Mouse (Mus musculus) stomach, postnatal 0 days (tissue): Measurements from ENCODE around the gene Srarp. TPM values are rescaled to one million over a fixed set of nuclear protein-coding genes. Genes with fewer than 3 reads are reported as not detected.

Experiments used
- ATAC-seq: fragments of 200-750 bp; cut with Nextera tagmentation; 2 replicates; pipeline ENCODE4 v1.8.0; 2017; ENCODE audit not compliant: low FRiP score, low TSS enrichment
- DNase-seq: peaks from one replicate; pipeline ENCODE4 v3.0.0-alpha.2; 2016; ENCODE audit warnings: low spot score
- H3K27ac ChIP-seq: fragments of 300-500 bp; sonication (generic); replicated peaks from 2 replicates; pipeline ENCODE4 v1.5.1; 2014; ENCODE audit warnings: mild to moderate bottlenecking, control low read depth
- H3K27me3 ChIP-seq: fragments of 300-500 bp; sonication (generic); 2 replicates; pipeline ENCODE4 v1.6.1; 2014; ENCODE audit warnings: low read length; ENCODE audit not compliant: control insufficient read depth, insufficient read depth
- H3K36me3 ChIP-seq: fragments of 300-500 bp; sonication (generic); 2 replicates; pipeline ENCODE4 v1.6.1; 2014; ENCODE audit warnings: low read length, mixed read lengths; ENCODE audit not compliant: control insufficient read depth, insufficient read depth
- H3K4me1 ChIP-seq: fragments of 300-500 bp; sonication (generic); replicated peaks from 2 replicates; pipeline ENCODE4 v1.6.1; 2014; ENCODE audit warnings: antibody characterized with exemption; ENCODE audit not compliant: control insufficient read depth, insufficient read depth
- H3K4me2 ChIP-seq: fragments of 300-500 bp; sonication (generic); replicated peaks from 2 replicates; pipeline ENCODE4 v1.6.1; 2014; ENCODE audit warnings: low read depth, mild to moderate bottlenecking, control low read depth, moderate library complexity
- H3K4me3 ChIP-seq: fragments of 300-500 bp; sonication (generic); 2 replicates; pipeline ENCODE4 v1.5.1; 2014; ENCODE audit warnings: low read depth, low read length, control low read depth
- H3K9ac ChIP-seq: fragments of 300-500 bp; sonication (generic); 2 replicates; pipeline ENCODE4 v1.6.1; 2014; ENCODE audit warnings: mild to moderate bottlenecking, low read length, control low read depth, mixed read lengths
- H3K9me3 ChIP-seq: fragments of 300-500 bp; sonication (generic); 2 replicates; pipeline ENCODE4 v1.6.1; 2016; ENCODE audit warnings: low read length; ENCODE audit not compliant: control insufficient read depth
- CTCF ChIP-seq: IDR thresholded peaks from 2 replicates; pipeline ENCODE4 v1.5.1; 2016; ENCODE audit warnings: antibody characterized with exemption, low read depth, mild to moderate bottlenecking, moderate library complexity
- EP300 ChIP-seq: optimal IDR thresholded peaks from 2 replicates; pipeline ENCODE3; 2016; ENCODE audit warnings: antibody characterized with exemption
- WGBS: fragments of 180-500 bp; shearing (Covaris S2); extraction: QIAGEN DNeasy Blood & Tissue Kit; methylation state at CpG from one replicate; pipeline ENCODE4 v1.1.7; 2014; 5-methylcytosine and 5-hydroxymethylcytosine counted together
- polyA plus RNA-seq: library from polyadenylated mRNA; unstranded; fragments of >200 nt; fragmentation: Nextera tagmentation; extraction: Ambion mirVana; gene quantifications from 2 replicates; pipeline ENCODE4 v1.2.1, GENCODE M21; 2015

Srarp gene
- polyA plus RNA-seq, 1 experiment from 2014 or later, result not detected

DNA sequence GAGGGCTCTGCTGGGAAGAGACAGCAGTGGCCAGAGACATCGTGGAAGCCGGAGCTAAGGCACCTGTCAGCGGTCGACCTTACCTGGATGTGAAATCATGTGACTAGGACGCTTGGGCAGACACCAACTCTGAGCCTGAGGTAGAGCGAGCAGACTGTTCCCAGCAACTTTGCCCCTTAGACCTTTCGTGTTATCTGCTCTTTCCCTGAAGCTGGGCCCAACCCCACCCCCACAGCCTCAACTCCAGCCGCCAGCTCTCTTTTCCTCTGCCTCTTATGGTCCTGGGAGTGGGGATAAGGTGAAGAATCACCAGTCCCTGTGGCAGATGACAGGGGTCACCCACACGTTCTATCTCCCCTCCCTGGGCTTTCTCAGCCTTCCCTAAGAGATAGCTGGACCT lies 15.0 kb downstream of the Srarp start:
- H3K36me3 ChIP-seq, result no peaks in the 10 kb centered on the region
- H3K4me2 ChIP-seq, result no peak overlapping the region
- TF ChIP-seq EP300 (no peak), CTCF (no peak)
- 53% methylated on average over 9 of the region's 9 CpGs for WGBS
- no peaks in the 10 kb centered on the region for H3K27me3 ChIP-seq
- H3K27ac ChIP-seq, result peak overlapping the region; percentile 74
- no peak overlapping the region for H3K4me3 ChIP-seq
- H3K4me1 ChIP-seq, result peaks cover 4% of the 10 kb centered on the region; the same call in 1 of the 2 replicates
- no peak for ATAC-seq
- no peaks in the 10 kb centered on the region for H3K9me3 ChIP-seq
- no peak for DNase-seq
- H3K9ac ChIP-seq, result peak overlapping the region; percentile 69; the same call in 1 of the 2 replicates

DNA sequence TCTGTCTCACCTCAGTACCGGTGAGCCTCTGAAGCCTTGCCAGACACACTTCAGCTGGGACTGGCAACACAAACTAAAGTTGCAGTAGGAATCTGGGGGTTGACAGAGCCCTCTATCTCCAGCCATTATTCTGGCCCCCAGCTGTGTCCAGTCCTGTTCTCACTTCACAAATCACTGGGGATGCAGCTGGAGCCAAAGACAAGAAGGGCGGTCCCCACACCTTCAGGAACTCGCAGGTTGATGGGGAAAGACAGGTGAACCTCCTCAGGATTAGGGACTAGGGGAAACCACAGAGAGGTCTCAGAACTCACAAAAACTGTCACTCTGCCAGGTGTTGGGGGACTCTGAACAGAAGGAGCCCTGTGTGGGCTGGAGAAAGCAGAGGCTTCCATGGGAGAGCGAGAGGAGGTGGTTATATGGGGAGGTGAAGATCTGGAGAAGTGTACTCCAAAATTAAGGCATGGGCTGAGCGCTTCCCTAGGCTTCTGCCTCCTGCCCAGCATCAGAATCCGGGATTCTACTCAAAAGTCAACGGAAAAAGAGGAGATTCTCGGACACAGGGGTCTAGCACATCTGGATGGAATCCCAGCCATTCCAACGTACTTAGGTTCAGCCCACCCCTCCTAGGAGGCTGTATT lies 15.6 kb downstream of the Srarp start, which contains the start of gene Hspb7:
Gene Hspb7, plus strand, starts transcription at position 588 of the 638 bp plus-strand sequence.
- WGBS, result 51% methylated on average over 9 of the region's 9 CpGs
- H3K9me3 ChIP-seq, result no peaks in the 10 kb centered on the region
- no peaks in the 10 kb centered on the region for H3K27me3 ChIP-seq
- ATAC-seq, result no peak
- H3K4me3 ChIP-seq, result peak within 1 kb of the TSS; percentile 27
- DNase-seq, result no peak
- H3K36me3 ChIP-seq, result no peaks in the 10 kb centered on the region
- peak within 1 kb of the TSS; percentile 55 for H3K4me2 ChIP-seq
- peak within 1 kb of the TSS; percentile 74 for H3K27ac ChIP-seq
- TF ChIP-seq CTCF, result no peak
- no peak for TF ChIP-seq EP300
- 0 out of 2 replicates have a peak, but pooled peaks cover 4% of the 10 kb centered on the region for H3K4me1 ChIP-seq
- peak within 1 kb of the TSS; percentile 69 for H3K9ac ChIP-seq

DNA sequence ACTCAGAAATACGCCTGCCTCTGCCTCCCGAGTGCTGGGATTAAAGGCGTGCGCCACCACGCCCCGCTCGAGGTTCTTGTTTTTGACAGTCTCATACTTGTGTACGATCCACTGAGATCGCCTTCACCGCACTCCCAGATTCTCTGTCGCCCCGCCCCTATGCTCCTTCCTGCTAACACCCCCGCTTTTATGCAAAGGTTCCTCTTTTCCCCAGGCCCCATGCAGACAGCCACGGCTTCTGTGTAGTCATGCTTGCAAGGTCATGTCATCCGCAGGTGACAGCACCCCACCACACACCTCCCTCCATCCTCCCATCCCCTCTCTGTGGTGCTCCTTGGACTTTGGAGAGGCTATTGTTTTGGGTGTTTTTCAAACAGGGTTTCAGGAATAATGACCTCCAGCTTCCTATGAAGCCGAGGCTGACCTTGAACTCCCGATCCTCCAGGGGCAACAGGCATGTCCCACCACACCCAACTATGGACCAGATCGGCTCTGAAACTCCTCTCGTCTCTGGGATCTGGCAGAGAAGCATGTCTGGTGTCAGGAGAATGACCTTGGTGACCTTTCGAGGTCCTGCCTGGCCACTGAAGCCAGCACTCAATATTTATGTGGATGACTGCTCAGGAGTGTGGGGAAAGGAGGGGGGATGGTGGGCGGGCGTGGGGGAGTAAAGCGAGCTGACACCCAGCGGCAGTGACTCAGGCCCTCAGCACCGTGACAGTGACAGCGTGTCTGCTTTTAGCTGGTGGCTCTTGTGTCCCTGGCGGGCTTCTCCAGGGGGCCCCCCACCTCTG lies 16.3 kb downstream of the Srarp start:
- H3K4me1 ChIP-seq, result 0 out of 2 replicates have a peak, but pooled peaks cover 4% of the 10 kb centered on the region
- no peak for TF ChIP-seq EP300
- no peak for TF ChIP-seq CTCF
- no peak overlapping the region for H3K4me3 ChIP-seq
- no peak overlapping the region for H3K27ac ChIP-seq
- no peaks in the 10 kb centered on the region for H3K9me3 ChIP-seq
- ATAC-seq, result no peak
- no peak overlapping the region for H3K9ac ChIP-seq
- no peak for DNase-seq
- WGBS, result 65% methylated on average over 27 of the region's 27 CpGs
- H3K27me3 ChIP-seq, result no peaks in the 10 kb centered on the region
- H3K36me3 ChIP-seq, result no peaks in the 10 kb centered on the region
- H3K4me2 ChIP-seq, result no peak overlapping the region

DNA sequence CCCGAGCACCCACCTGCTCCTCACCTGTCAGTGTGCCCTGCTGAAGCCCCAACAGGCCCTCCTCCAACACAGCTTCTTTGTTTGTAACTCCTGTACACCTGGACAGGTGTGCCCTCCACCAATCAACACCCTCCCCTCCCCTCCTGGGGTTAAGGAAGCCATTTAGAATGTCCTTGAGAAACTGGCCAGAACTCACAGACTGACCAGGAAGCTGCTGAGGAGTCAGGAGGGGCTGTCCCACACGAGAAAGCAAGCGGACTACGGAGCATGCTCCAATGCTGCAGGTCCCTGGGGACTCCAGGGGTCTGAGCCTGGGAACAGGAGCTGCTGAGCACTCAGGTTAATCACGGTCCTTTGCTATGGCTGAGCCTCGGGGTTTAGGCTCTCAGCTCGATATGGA lies 20.0 kb downstream of the Srarp start, which contains the start of gene Clcnkb:
Gene Clcnkb, minus strand, starts transcription at position 91 of the 400 bp plus-strand sequence.
- no peak within 1 kb of the TSS for H3K27ac ChIP-seq
- H3K9me3 ChIP-seq, result no peaks in the 10 kb centered on the region
- TF ChIP-seq CTCF (no peak), EP300 (no peak)

DNA sequence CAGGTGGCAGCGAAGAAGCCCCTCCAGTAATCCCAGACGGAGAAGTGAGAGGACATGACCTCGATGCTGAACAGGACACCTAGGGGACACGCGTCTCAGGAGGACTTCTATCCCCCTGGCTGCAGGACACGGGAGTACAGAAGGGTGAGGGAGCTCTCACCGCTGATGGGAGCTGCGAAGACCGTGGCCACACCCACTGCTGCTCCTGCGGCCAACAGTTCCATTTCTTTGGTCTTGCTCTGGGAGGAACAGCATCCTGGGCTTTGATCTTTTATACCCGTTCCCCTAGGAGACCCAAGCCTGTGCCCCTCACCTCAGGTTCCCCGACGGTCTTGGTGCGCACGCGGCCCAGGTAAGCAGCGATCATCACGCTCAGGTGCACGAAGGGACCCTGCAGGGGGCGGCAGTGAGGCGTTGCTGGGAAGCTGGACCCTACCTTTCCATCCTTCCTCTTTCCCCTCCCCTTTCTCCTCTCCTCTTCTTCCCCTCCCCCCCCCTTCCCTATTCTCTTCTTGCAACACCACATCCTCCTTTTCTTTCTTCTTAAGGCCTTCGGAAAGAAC lies 24.4 kb downstream of the Srarp start:
- Histone ChIP-seq H3K4me2 (no peak overlapping the region), H3K4me3 (no peak overlapping the region), H3K27ac (no peak overlapping the region), H3K4me1 (no peaks in the 10 kb centered on the region), H3K27me3 (no peaks in the 10 kb centered on the region), H3K9ac (no peak overlapping the region), H3K36me3 (no peaks in the 10 kb centered on the region), H3K9me3 (no peaks in the 10 kb centered on the region)
- DNase-seq (no peak), ATAC-seq (no peak)
- WGBS, result 17% methylated on average over 22 of the region's 22 CpGs
- TF ChIP-seq EP300 (no peak), CTCF (peak; percentile 46)

More for the DNA sequence above, 20.0 kb downstream of the Srarp start, which contains the start of gene Clcnkb:
- no peak within 1 kb of the TSS for H3K4me3 ChIP-seq
- ATAC-seq (no peak), DNase-seq (no peak)
- no peak within 1 kb of the TSS for H3K4me2 ChIP-seq
- H3K9ac ChIP-seq, result no peak within 1 kb of the TSS
- no peaks in the 10 kb centered on the region for H3K36me3 ChIP-seq
- no peaks in the 10 kb centered on the region for H3K27me3 ChIP-seq
- 0 out of 2 replicates have a peak, but pooled peaks cover 2% of the 10 kb centered on the region for H3K4me1 ChIP-seq
- 62% methylated on average over 7 of the region's 7 CpGs for WGBS
